Mouse (Mus musculus): ENCODE measurements around the gene Tulp1. TPM values are rescaled to one million over a fixed set of nuclear protein-coding genes. Genes with fewer than 3 reads are reported as not detected.
A peak's percentile ranks its signal among the peaks of the same experiment; 100 is the strongest.
"Not testable (repeated sequence)": the region's sequence is repeated elsewhere in the genome, so short reads cannot be mapped to it uniquely, and the experiment has no call there.

Tulp1 gene
- total and polyA plus RNA-seq, 2 experiments from 2014 or later: 2.0 TPM; not detected in 1

GRCm38 (mm10) chr17:28340578-28340977, 24.4 kb downstream of the Tulp1 start:
- ATAC-seq (0 out of 2 replicates have a peak, but pooled peaks have one; percentile 2), DNase-seq (ENCODE audit: low spot score) (no peak)
- Histone ChIP-seq H3K27ac (no peak overlapping the region), H3K9me3 (ENCODE audit: low read length) (no peaks in the 10 kb centered on the region), H3K9ac (replicated peaks; ENCODE audit: low read length) (peak overlapping the region; percentile 35), H3K4me3 (ENCODE audit: low read length) (no peak overlapping the region; the same call in 1 of the 2 replicates), H3K27me3 (ENCODE audit: insufficient read depth, low read length) (no peaks in the 10 kb centered on the region), H3K36me3 (ENCODE audit: insufficient read depth, low read length) (no peaks in the 10 kb centered on the region), H3K4me1 (ENCODE audit: insufficient read depth, low read length) (peaks cover 5% of the 10 kb centered on the region), H3K4me2 (ENCODE audit: low read depth, low read length) (no peak overlapping the region; the same call in 1 of the 2 replicates)
- TF ChIP-seq CTCF (IDR thresholded peaks at IDR 0.05; ENCODE audit: low read depth): no peak
- 74% methylated on average over 7 of the region's 7 CpGs for WGBS

GRCm38 (mm10) chr17:28337547-28337946, 27.5 kb downstream of the Tulp1 start:
- H3K4me3 ChIP-seq (ENCODE audit: low read length): no peak overlapping the region
- no peak overlapping the region for H3K27ac ChIP-seq
- H3K9me3 ChIP-seq (ENCODE audit: low read length): no peaks in the 10 kb centered on the region
- TF ChIP-seq CTCF (IDR thresholded peaks at IDR 0.05; ENCODE audit: low read depth): no peak
- DNase-seq (ENCODE audit: low spot score) (no peak), ATAC-seq (no peak)
- no peak overlapping the region for H3K4me2 ChIP-seq (ENCODE audit: low read depth, low read length)
- H3K36me3 ChIP-seq (ENCODE audit: insufficient read depth, low read length): no peaks in the 10 kb centered on the region
- 89% methylated on average over 7 of the region's 7 CpGs for WGBS
- no peaks in the 10 kb centered on the region for H3K27me3 ChIP-seq (ENCODE audit: insufficient read depth, low read length)
- H3K9ac ChIP-seq (replicated peaks; ENCODE audit: low read length): no peak overlapping the region
- H3K4me1 ChIP-seq (ENCODE audit: insufficient read depth, low read length): peaks cover 5% of the 10 kb centered on the region

DNA sequence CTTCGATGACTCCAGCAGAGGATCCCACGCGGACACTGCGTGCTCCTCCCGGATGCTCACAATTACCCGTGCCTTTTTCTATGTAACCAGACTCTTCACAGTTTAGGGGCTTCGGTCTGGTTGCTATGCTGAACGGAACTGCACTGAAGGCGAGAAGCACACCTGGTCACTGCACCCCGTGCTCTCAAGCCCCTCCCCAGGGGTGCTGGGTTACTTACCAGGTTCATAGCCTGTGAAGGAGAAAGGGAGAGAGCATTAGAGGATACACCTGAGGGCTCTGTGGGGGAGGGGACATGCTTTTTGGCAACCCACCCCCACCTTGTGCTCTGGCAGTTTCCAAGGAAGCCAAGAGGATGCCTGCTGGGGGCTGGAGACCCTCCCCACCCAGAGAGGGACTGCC, 29.8 kb downstream of the Tulp1 start:
- WGBS: 78% methylated on average over 10 of the region's 10 CpGs
- no peak for ATAC-seq
- H3K4me2 ChIP-seq (ENCODE audit: low read depth, low read length): no peak overlapping the region

DNA sequence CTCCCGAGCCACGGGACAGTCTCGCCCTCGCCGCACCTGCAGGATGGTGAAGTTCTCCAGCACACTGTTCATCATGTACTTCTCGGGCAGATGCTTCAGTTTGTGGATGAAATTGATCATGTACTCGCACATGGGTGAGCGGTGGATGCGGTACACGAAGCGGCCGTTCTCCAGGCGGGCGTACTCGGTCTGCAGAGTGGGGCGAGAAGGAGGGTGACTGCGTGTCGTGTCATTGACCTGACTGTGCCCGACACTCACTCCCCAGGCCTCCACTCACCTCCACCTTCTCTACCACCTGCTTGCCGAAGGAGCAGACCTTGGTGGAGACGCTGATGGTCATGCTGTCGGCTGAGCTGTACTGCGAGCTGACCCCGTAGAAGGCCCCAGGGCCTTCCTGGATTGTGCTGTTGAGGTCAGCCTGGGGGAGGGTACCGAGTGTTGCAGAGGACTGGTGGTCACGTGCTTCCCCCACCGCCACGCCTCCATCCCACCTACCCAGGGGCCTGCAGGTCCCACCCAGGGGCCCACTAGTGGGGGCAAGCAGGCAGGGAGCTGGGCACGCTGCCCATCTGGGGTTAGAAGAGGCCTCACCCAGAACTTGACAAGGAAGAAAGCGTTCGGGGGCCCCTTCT, 32.0 kb downstream of the Tulp1 start:
- no peak for DNase-seq (ENCODE audit: low spot score)
- Histone ChIP-seq H3K4me3 (ENCODE audit: low read length) (no peak overlapping the region), H3K4me1 (ENCODE audit: insufficient read depth, low read length) (peaks cover 10% of the 10 kb centered on the region), H3K9me3 (ENCODE audit: low read length) (no peaks in the 10 kb centered on the region), H3K4me2 (ENCODE audit: low read depth, low read length) (peak overlapping the region; percentile 23; the same call in 1 of the 2 replicates), H3K27me3 (ENCODE audit: insufficient read depth, low read length) (no peaks in the 10 kb centered on the region), H3K9ac (replicated peaks; ENCODE audit: low read length) (no peak overlapping the region), H3K36me3 (ENCODE audit: insufficient read depth, low read length) (peaks cover 15% of the 10 kb centered on the region), H3K27ac (no peak overlapping the region)
- WGBS: 73% methylated on average over 31 of the region's 31 CpGs
- ATAC-seq: no peak
- no peak; the same call in 1 of the 2 replicates for TF ChIP-seq CTCF (IDR thresholded peaks at IDR 0.05; ENCODE audit: low read depth)

More for the DNA sequence above, 29.8 kb downstream of the Tulp1 start:
- Histone ChIP-seq H3K27ac (no peak overlapping the region), H3K9ac (replicated peaks; ENCODE audit: low read length) (no peak overlapping the region), H3K27me3 (ENCODE audit: insufficient read depth, low read length) (no peaks in the 10 kb centered on the region), H3K9me3 (ENCODE audit: low read length) (no peaks in the 10 kb centered on the region), H3K4me1 (ENCODE audit: insufficient read depth, low read length) (no peaks in the 10 kb centered on the region; the same call in 1 of the 2 replicates), H3K36me3 (ENCODE audit: insufficient read depth, low read length) (peaks cover 9% of the 10 kb centered on the region; the same call in 1 of the 2 replicates), H3K4me3 (ENCODE audit: low read length) (no peak overlapping the region)
- no peak for DNase-seq (ENCODE audit: low spot score)
- TF ChIP-seq CTCF (IDR thresholded peaks at IDR 0.05; ENCODE audit: low read depth): no peak

- ATAC-seq (no peak), DNase-seq (ENCODE audit: low spot score) (no peak)
- no peak overlapping the region for H3K4me2 ChIP-seq (ENCODE audit: low read depth, low read length)
- 45% methylated on average over 13 of the region's 13 CpGs for WGBS
- H3K36me3 ChIP-seq (ENCODE audit: insufficient read depth, low read length): peaks cover 15% of the 10 kb centered on the region
- H3K4me1 ChIP-seq (ENCODE audit: insufficient read depth, low read length): peaks cover 17% of the 10 kb centered on the region
- TF ChIP-seq CTCF (IDR thresholded peaks at IDR 0.05; ENCODE audit: low read depth): no peak
- H3K27ac ChIP-seq: no peak overlapping the region
- no peaks in the 10 kb centered on the region for H3K27me3 ChIP-seq (ENCODE audit: insufficient read depth, low read length)
- no peak overlapping the region for H3K4me3 ChIP-seq (ENCODE audit: low read length)
- H3K9me3 ChIP-seq (ENCODE audit: low read length): no peaks in the 10 kb centered on the region
- no peak overlapping the region for H3K9ac ChIP-seq (replicated peaks; ENCODE audit: low read length)
Observed at GRCm38 (mm10) chr17:28332113-28332914, 32.7 kb downstream of the Tulp1 start.

DNA sequence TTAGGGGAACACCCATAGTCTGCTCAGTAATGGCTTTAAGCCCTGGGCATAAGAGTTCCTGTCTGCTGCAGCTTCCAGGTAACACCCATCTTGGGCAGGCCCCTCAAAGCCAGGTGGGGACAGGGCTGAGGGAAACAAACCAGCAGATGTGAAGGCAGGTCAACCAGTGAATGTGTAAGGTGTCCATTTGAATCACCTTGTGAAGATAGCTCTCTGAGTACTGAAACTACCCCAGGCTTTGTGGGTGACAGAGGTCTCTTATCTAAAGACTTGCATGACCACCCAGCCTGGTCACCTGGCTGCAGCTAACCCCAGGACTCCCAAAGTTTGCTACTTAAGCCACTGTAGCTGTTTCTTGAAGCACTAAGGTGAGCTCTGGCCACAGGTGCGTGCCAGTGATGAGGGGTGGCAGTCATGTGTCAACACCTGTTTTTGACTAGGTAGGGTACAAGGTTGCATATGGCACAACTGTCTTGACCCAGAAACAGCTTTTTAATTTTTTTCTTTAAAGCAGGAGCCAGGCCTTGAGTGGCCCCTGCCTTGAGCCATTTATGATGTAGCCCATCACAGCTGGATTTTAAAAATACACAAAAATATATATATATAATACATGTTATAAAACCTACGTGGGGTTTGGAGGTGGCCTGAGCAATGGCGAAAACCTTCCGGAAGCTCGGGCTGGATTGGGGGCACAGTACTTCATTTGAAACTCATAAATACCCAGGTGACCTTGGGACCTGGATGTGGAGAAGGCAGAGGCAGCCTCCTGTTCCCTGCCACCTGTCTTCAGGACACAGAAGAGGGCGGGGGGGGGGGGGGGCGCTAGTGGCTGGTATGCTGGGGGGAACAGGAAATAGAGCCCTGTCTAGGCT, 33.5 kb downstream of the Tulp1 start:
- WGBS: 40% methylated on average over 7 of the region's 7 CpGs
- Histone ChIP-seq H3K4me3 (ENCODE audit: low read length) (no peak overlapping the region), H3K9ac (replicated peaks; ENCODE audit: low read length) (no peak overlapping the region), H3K36me3 (ENCODE audit: insufficient read depth, low read length) (peaks cover 15% of the 10 kb centered on the region), H3K27ac (no peak overlapping the region; the same call in 1 of the 2 replicates), H3K27me3 (ENCODE audit: insufficient read depth, low read length) (no peaks in the 10 kb centered on the region), H3K4me2 (ENCODE audit: low read depth, low read length) (no peak overlapping the region), H3K4me1 (ENCODE audit: insufficient read depth, low read length) (peaks cover 17% of the 10 kb centered on the region), H3K9me3 (ENCODE audit: low read length) (no peaks in the 10 kb centered on the region)
- DNase-seq (ENCODE audit: low spot score) (no peak), ATAC-seq (no peak)
- no peak for TF ChIP-seq CTCF (IDR thresholded peaks at IDR 0.05; ENCODE audit: low read depth)

GRCm38 (mm10) chr17:28330590-28330989, 34.4 kb downstream of the Tulp1 start:
- 79% methylated on average over 6 of the region's 8 CpGs for WGBS

More at GRCm38 (mm10) chr17:28330590-28330989, 34.4 kb downstream of the Tulp1 start:
- H3K9me3 ChIP-seq (ENCODE audit: low read length); ATAC-seq; H3K27ac ChIP-seq; H3K4me2 ChIP-seq (ENCODE audit: low read depth, low read length); H3K9ac ChIP-seq (replicated peaks; ENCODE audit: low read length); H3K27me3 ChIP-seq (ENCODE audit: insufficient read depth, low read length); H3K4me3 ChIP-seq (ENCODE audit: low read length); DNase-seq (ENCODE audit: low spot score): not testable (repeated sequence)
- Histone ChIP-seq H3K4me1 (ENCODE audit: insufficient read depth, low read length) (peaks cover 17% of the 10 kb centered on the region), H3K36me3 (ENCODE audit: insufficient read depth, low read length) (peaks cover 15% of the 10 kb centered on the region)
